Mouse (Mus musculus) adrenal gland, adult 18-20 months (tissue): ENCODE results near the gene Llgl2. TPM values are rescaled to one million over a fixed set of nuclear protein-coding genes. Genes with fewer than 3 reads are reported as not detected.

ENCODE experiments used
- DNase-seq, 2 experiments: peaks; one replicate each; pipeline ENCODE4 v3.0.0; 2021 to 2022; ENCODE audit warnings: low spot score in 2 of 2
- microRNA-seq, 2 experiments: library from miRNA; unstranded; fragments of <30 nt; microRNA quantifications; one replicate each; pipeline ENCODE4 v1.2.0; 2021; ENCODE audit warnings: borderline number of aligned reads in 2 of 2
- total RNA-seq, 2 experiments: library from RNA; stranded (reverse); gene quantifications; 1 replicate in 1 of 2; 2 replicates in 1 of 2; pipeline ENCODE4 v1.2.3; 2021

Llgl2 gene
- total RNA-seq, 2 experiments from 2014 or later: 5.8 to 8.0 TPM

DNA sequence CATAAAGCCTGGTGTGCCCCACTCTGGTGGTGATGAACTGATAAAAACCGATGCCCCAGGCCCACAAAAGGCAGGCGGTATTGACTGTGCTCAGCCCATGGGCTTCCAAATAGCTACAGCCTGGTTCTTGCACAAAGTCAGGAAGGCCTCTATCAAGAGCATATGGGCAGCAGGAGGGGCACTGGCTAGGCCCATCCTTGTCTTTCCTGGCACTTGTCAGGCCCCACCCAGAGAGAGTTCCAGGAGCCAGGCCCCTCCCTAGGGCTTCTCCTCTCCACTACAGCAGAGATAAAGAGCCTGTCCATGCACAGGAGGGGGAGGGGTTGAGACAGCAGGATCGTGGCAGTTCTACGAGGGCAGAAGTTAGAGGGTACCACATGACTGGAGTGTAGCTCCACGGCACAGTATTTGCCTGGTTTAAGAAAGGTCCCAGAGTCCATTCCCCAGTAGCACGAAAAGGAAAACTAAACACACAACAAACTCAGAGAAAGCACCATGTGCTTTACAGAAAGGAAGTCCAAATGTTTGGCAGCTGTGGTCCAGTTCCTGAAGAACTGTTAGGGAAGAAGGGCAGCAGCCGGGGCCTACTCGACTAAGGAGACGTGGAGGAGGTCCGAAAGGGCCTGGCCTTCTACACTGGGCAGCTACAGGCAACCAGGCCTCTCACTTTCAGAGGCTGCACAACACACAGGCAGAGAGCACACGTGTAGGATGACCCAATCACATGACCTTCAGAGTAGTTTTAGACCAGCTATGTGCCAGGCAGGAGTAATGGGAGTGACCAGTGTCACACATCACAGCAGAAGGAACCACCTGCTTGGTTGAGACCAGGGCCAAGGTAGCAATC lies 79.8 kb downstream of the Llgl2 start:
- DNase-seq: no peak

GRCm38 (mm10) chr11:115904231-115904955 lies 80.5 kb downstream of the Llgl2 start:
- no peak for DNase-seq

Small RNAs within 50 kb of the gene (microRNA-seq; reads per million reads assigned to microRNA genes)
- 0 to 0.95 reads per million in 2 experiments for gene Mir5621

Other genes with a start within 250 kb of the Llgl2 start
- 100 to 1,000 TPM; 105 to 107 TPM for gene Mrps7, start 220.1 kb upstream of the Llgl2 start, total RNA-seq
- 10 to 100 TPM; 25.6 to 27.0 TPM for gene Gga3, start 220.0 kb upstream of the Llgl2 start, total RNA-seq
- 100 to 1,000 TPM in 1 of 2 experiments, 10 to 100 TPM in 1; 85.4 to 145 TPM for gene Mif4gd, start 211.1 kb upstream of the Llgl2 start, total RNA-seq
- 100 to 1,000 TPM; 108 to 204 TPM for gene Slc25a19, start 195.8 kb upstream of the Llgl2 start, total RNA-seq
- gene Grb2, start 115.5 kb upstream of the Llgl2 start, total RNA-seq: 100 to 1,000 TPM in 1 of 2 experiments, 10 to 100 TPM in 1; 97.2 to 132 TPM
- gene Tmem94, start 58.6 kb upstream of the Llgl2 start, total RNA-seq: 10 to 100 TPM; 57.3 to 70.3 TPM
- gene Caskin2, start 10.4 kb upstream of the Llgl2 start, total RNA-seq: 10 to 100 TPM; 55.1 to 59.8 TPM
- 10 to 100 TPM; 15.5 to 20.3 TPM for gene Tsen54, start 9.3 kb upstream of the Llgl2 start, total RNA-seq
- not detected for gene Myo15b, start 34.4 kb downstream of the Llgl2 start, total RNA-seq
- gene Smim5, start 75.9 kb downstream of the Llgl2 start, total RNA-seq: under 1 TPM in 1 of 2 experiments, not detected in 1; 0.74 TPM
- not detected for gene Smim6, start 88.0 kb downstream of the Llgl2 start, total RNA-seq
- 10 to 100 TPM; 37.3 to 47.6 TPM for gene Sap30bp, start 109.2 kb downstream of the Llgl2 start, total RNA-seq
- gene Recql5, start 109.4 kb downstream of the Llgl2 start, total RNA-seq: 10 to 100 TPM; 17.1 to 27.1 TPM
- gene Itgb4, start 150.7 kb downstream of the Llgl2 start, total RNA-seq: 1 to 10 TPM; 3.1 to 3.7 TPM
- gene Galk1, start 188.7 kb downstream of the Llgl2 start, total RNA-seq: 10 to 100 TPM; 26.8 to 33.1 TPM
- gene H3f3b, start 203.9 kb downstream of the Llgl2 start, total RNA-seq: 100 to 1,000 TPM; 248 to 269 TPM
- 10 to 100 TPM; 16.2 to 19.2 TPM for gene Unk, start 206.3 kb downstream of the Llgl2 start, total RNA-seq